Mouse (Mus musculus) right cerebral cortex, postnatal 25 days (tissue): Measurements from ENCODE around the gene Zfp454.

Experiments
- DNase-seq: peaks from one replicate; pipeline ENCODE4 v3.0.0; 2022

Zfp454 gene

DNA sequence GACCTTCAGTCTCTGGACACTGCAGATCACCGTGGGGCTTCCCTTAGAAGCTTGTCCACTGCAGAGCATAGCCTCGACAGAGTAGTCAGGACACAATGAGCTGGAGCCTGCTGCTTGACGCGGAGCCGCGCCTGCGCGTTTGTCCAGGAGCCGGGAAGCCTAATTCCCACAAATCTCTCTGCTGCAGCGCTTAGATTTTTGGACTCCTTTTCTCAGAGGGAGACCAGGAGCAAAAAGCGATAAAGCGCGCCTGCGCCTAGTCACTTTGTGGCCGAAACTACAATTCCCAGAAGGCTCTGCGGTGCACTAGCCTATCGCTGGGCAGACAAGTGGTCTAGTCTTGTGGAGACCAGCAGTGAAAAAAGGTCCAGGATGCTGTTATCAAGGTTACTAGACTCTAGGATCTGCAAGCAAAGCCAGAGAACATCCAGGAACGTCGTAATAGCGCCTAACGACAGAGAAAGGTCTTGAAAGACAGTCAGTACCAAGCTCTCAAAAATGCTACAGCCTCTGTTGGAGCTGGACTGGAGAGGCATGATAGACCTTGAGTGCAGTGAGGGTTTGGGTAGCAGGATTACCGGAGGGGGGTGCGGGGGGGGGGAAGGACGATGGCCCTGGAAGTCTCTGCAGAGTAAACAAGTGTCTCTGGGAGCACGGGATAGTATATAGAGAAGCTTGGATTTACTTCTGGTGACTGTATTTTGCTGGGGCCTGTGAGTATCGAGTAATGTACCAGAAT, at the start of gene Zfp454:
Gene Zfp454, minus strand, starts transcription at position 262 of the 739 bp plus-strand sequence.
- DNase-seq: peak; percentile 94

DNA sequence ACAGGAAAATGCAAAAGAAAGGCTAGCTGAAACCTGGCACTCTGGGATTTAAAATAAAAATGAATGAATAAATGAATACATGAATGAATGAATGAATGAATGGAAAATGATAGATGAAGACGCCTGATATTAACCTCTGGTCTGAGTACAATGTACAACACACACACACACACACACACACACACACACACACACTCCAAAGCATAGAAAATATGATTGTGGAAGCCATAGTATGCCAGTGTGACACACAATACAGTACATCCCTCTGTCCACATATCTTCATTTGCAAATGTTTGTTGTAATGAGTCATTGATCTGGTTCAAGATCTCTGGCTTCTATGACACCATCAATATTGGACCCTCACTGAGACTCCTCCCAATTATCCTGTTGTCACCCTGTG, 44.6 kb upstream of the Zfp454 start:
- no peak for DNase-seq

DNA sequence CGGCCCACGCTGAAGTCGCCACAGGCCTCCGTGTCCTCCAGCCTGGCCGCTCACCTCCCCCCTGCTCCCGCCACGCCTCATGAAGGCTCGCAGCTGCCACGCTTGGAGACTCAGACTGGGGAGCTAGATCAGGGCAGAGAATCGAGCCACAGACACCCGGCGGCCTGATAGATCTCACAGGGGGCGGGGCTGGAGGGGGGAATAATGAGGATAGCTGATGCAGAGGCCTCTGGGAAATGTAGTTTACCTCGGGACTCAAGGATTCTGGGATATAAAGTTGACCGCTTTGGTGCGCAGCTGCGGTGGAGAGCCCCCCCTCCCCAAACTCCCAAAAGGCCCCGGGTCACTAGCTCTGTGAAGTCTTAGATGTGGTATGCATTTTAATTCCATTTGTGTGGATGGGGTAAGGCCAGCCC, 44.0 kb upstream of the Zfp454 start, which contains the start of gene Zfp354b:
Gene Zfp354b, minus strand, starts transcription at position 183 of the 416 bp plus-strand sequence.
- peak; percentile 80 for DNase-seq

DNA sequence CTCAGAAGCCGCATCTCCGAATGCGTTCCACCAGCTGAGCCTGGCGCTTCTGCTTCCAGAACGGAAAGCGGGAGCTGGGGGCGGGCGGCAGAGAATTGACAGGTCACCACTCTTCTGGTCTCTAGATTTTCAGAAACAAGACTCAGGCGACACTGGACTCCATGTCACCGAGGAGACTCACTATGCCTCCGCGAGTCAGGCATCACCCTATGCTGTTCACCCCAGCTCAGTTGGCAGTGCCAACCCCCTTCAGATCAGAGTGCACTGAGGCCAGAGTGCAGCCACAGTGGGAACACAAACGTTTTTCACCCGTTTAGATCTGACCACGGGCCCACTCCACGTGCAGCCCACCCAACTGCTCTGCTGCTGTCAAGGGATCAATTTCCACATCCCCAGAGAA, 43.6 kb upstream of the Zfp454 start:
- peak; percentile 39 for DNase-seq

DNA sequence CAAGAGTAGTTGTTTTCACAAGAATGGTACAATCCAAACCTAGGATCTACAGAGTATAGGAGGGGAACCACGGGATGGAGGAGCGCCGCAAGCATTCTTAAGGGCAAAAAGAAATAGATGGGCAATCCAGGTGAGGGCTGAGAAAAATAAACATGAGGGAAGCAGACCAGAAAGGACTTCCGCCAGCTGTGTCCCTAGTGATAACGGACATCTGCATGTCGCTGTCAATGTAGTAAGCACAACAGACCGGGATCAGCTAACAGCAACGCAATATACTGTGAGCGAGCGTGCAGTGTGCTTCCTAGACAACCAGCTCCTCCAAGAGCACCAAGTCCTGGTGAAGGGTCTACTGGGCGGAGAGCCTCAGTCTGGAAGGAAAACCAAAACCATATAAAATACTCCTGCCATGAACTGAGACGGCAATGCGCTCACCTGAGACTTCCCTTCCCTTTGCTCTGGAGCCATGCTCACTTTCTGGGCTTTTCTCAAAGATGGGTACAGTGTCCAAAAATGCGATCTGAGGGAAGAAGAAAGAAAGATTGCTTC, 43.1 kb upstream of the Zfp454 start:
- DNase-seq: no peak

DNA sequence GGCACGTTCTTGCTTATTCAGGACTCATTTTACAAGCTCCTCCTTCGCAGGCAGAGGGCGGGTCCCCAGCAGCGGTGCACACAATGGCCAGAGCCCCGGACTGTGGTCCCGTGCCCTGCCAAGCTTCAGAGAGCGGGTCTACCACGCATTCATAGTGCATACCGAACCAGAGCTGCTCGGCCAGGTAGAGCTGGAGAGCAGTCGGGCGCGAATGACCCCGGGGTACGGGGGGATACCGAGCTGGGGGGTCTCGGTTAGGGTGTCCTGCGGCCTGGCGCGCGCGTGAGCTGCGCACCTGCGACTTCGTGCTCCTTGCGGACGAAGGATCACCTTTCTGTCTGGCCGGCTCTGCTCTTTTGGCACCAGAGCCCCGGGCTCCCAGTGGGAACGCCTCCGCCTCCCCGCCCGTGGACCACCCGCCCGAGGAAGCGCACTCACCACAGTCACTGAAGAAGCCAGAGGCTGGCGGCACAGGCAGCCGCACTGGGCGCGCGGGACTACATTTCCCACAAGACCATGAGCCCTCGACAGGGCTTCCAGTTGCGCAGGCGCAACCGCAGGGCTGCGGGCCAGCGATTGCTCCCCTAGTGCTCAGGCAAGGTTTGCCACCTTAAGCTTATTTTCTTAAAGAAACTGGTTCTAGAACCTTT, 28.3 kb upstream of the Zfp454 start, which contains the start of gene Zfp2:
Gene Zfp2, minus strand, starts transcription at position 495 of the 650 bp plus-strand sequence.
- DNase-seq: peak; percentile 92

DNA sequence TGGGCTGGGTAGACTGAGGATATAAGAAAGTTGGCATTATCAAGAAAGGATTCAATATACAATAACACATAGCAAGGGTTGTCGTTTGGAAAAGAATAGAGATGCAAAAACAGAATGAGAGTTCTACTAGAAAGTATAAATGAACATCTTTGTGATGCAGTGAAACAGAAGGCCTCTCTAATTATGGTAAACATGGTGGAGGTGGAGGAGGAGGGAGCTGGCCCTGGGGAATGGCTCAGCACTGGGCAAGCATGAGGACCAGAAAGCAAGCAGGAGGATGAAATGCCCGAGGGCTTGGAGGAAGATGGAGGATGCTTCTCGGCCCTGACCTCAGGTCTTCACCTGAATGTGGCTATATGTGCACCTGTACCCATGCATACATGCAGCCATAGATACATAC, 27.0 kb upstream of the Zfp454 start:
- DNase-seq: no peak

DNA sequence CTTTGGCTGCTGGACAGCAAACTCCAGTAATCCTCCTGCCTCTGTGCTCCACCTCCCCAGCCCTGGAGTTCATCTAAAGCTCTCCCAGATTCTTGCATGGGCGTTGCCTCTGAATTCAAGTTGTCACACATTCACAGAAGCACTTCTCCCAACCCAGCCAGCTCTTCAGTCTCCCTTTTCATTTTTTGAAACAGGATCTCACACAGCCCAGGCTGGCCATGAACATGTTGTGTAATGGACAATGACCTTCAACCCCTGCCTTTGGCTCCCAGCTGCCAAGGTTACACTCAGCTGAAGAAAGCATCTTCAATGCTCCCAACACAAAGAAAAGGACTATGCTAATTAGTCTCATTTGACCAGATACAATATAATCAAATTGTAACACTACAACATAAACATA, 25.9 kb upstream of the Zfp454 start:
- DNase-seq: no peak

DNA sequence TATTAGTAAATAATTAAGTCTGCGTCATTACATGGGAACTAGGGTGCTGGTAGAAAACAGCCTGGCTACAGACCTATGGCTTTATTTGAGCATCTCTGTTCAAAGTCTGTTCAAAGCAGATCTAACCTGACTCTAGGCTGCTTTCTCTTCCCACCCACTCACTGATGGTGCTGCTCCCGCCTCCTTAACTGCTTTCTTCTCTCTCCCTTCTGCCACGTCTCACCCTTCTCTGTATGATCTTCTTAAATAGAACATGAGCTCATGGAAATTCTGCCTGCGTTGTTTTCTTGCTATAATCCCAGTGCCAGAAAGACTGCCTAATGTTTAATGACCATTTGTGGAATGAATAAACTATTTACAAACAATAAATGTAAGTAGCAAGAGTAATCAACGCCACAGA, 20.7 kb upstream of the Zfp454 start:
- no peak for DNase-seq

DNA sequence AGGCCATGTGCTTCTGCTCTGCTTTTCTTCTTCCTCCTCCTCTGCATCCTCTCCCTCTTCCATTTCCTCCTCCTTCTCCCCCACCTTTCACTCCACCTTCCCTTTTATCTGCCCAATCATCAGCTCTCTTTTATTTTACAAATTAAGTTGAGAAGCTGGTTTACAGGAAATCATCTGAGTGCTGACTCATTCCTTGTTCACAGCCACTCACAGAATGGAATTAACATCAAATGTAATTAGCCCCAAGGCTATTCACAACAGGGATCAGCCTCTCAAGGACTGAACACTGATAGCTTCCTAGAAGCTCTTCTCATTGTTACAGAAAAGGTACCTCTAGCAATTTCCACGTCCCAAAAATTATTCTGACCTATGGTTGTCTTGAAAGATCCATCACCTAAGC, 9.9 kb upstream of the Zfp454 start:
- DNase-seq: no peak

DNA sequence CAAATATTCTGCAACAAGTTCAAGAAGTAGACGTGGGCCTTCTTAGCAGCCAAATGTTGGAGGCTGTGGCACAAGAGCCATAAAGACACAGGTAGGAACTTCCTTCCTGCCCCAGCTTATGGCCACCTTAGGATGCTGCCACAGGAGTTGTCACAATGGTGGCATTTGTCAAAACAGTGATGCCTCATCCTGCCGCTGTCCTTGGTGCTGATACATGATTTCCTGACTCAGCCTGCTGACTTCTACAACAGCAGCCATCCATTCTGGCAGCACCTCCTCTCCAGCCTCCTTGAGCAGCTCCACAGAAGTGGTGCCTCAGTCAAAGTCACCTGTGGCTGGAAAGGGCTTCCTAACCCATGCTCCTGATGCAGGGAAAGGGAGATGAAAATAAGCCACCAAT, 5.0 kb upstream of the Zfp454 start:
- DNase-seq: no peak

DNA sequence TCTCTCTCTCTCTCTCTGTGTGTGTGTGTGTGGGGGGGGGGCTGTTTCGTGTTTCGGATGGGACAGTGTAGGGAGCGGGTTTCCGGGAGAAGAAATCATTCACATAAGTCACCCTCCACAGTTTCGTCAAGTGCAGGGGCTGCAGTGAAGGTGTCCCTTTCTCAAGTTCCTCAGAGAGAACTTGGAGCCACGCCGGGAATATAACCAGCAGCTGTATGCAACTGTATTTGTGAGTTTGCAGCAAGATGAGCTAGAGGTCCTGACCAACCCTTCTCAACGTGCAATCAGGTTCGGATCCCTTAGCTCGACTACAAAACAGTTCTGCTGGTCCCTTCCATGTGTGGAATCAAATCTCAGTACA, 538 bp downstream of the Zfp454 start:
- no peak for DNase-seq

DNA sequence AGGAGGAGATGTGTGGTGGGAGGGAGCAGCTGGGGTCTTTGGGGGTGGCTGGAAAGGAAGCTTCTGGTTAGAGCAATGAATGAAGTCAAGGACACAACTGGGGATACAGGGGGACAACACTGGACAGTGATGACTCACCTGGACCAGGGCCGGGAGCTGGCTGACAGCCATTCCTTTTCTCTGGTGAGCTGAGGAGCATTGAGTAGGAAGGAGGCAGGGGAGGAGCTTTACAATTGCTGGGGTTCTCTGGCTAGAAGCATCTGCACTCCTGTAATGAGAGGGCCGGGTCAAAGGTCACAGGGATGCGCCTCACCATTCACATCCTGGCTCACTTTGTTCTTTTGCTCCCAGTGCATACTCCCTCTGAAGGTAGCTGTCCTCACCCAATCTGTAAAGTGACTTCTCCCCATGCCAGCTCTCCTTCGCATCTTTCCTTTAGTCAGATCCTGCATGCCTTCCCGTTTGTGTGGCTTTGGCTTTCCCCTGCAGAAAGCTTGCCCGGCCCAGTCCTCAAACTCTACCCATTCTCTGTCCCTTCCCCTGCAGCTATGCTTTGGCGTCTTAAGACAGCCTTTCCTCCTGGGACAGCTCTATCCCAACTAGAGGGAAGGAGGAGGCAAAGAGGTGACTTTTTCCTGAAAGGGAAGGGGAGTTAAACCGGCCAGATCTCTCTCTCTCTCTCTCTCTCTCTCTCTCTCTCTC, 1.1 kb downstream of the Zfp454 start:
- DNase-seq: no peak

DNA sequence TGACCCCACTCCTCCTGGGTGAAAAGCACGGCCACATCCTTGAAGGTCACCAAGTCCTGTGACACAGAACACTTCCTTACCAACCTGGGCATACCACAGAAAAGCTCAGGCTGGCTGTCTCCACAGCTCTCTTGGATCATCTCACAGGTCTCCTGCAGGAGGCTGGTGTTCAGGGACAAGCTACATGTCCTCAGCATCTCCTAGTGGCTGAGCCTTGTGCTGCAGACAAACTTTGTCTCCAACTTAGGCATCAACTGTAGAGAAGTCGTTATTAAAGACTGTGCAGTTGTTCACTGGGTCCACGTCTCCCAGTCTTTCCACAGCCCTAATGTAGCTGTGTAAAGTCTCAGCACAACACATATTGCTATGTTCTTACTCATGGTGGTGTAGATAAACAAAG, 3.7 kb downstream of the Zfp454 start:
- no peak for DNase-seq

DNA sequence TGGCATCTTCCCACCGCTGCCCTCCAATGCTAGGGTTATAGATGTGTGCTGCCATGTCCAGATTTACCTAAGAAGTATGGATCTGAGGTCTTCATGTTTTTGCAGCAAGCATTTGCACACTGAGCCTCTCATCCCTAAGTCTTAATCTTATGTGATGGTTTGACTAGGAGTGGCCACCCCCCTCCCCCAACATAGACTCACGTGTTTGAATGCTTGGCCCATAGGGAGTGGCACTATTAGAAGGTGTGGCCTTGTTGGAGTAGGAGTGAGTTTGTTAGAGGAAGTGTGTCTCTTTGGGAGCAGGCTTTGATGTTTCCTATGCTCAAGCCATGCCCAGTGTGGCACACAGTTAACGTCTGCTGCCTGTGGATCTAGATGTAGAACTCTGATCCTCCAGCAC, 8.8 kb downstream of the Zfp454 start:
- no peak for DNase-seq

DNA sequence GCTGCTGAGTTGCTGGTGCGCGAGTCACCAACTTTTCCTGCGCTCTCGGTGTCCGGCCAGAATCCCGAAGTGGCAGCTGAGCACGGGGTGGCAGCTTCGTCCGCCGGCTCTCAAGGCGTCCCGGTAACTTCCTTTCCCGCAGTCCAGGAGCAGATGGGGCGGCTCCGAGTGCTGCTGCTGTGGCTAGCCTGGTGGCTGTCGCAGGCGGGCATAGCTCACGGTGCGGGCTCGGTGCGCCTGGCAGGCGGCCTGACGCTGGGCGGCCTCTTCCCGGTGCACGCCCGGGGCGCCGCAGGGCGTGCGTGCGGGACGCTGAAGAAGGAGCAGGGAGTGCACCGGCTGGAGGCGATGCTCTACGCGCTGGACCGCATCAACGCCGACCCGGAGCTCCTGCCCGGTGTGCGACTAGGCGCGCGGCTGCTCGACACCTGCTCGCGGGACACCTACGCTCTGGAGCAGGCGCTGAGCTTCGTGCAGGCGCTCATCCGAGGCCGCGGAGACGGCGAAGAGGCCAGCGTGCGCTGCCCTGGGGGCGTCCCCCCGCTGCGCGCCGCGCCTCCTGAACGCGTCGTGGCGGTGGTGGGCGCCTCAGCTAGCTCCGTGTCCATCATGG, 36.4 kb downstream of the Zfp454 start:
- DNase-seq: peak; percentile 16

DNA sequence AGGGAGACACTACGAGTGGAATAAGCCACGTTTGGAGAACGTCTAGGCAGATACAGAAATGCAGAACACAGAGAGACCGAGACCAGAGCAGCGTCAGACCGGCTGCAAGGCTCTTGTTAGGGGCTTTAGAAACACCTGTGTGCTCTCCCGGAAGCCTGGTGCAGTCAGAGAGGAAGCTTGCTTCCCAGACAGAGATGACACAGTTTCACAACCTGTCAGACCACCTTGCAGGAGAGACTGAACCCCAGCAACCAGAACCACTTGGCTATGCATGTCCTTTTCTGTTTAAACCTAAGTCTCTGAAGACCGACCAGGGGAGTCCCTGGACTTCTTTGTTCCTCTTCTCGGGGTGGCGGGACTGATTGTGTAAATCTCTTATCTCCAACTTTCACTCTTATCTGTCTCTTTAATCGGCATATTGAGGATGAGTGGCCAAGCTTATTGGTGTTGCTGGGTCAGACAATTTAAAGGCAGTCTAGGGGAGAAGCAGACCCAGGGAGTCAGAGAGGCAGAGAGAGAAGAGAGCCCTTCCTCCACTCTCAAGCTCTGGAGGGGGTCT, 37.2 kb downstream of the Zfp454 start, which contains the start of gene Grm6:
Gene Grm6, plus strand, starts transcription at position 509 of the 559 bp plus-strand sequence.
- no peak for DNase-seq

DNA sequence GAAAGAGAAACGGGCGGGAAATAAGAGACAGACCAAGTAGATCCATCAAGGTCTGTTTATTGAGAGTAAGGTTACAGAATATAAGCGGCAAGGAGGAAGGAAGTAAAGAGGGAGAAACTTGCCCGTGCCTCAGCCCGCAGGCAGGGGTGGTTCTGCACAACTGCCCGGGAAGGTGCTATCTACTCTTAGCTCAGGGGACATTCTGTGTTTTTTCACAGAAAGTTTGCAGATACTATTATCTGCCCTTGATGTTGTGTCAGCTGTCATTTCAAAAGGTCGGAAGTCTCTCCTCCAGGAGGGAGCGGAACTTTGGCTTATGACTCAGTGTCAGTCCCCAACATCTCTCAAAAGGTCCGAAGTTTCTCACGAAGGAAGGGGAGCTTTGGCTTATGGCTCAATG, 38.1 kb downstream of the Zfp454 start:
- no peak for DNase-seq

DNA sequence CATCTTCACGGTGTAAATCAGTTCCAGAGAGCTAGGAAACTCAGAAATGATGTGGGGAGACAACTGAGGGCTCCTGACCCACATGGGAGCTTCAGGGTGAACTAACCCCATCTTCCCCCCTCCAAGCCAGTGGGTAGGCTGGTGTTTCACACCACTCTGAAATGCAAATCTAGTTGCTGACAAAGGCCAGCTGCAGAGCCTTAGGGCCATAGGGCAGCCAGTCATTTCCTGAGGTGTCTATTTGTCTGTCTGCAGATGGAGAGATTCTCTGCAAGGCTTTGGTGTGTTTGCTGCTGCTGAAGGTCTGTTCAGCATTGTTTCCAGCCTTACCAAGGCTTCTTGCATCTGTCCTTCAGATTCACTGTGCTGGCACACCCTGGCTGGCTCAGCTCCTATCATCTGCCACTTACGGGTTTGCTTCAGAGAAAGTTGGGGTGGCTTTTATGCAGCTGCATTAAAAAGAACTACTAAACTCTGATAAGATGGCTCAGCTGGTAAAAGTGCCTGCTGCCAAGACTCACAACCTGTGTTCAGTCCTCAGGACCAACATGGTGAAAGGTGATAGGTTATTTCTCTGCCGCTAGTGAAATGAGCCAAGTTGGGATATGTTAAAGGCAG, 38.8 kb downstream of the Zfp454 start:
- no peak for DNase-seq

DNA sequence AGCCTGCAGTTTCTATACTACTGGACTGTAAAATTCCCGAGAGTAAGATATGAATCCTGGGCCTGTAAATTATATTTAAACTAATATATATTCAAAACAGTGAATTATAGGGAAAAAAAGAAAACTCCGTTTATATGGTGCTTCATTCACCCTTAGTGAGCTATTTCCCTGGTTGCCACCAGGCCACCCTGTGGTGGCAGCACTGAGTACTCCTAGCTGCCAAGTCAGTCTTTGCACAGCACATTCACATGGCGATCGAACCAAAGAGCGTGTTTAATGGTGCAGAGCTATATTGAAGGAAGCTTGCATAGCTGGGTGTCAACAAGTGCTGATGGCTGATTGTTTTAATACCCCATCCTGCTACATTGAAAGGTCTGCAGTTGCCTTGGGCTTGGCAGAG, 40.4 kb downstream of the Zfp454 start:
- DNase-seq: no peak

DNA sequence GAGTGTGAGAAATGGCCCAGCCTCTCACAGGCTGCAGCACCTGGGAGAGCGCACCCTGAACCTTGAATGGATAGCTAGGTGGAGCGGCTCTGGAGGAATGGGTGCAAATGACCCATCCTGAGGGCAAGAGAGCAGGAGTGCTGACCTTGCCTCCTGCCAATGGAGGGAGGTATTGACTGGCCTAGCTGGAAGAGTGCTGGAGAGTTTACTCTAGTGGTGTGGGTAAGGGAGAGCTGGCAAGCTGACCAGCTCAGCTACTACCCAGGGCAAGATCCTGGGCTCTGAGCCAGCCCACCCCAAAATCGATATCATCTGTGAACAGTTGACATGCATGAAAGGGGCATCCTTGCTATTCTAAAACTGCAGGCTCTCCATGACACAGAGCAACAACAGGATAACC, 41.5 kb downstream of the Zfp454 start:
- DNase-seq: no peak

DNA sequence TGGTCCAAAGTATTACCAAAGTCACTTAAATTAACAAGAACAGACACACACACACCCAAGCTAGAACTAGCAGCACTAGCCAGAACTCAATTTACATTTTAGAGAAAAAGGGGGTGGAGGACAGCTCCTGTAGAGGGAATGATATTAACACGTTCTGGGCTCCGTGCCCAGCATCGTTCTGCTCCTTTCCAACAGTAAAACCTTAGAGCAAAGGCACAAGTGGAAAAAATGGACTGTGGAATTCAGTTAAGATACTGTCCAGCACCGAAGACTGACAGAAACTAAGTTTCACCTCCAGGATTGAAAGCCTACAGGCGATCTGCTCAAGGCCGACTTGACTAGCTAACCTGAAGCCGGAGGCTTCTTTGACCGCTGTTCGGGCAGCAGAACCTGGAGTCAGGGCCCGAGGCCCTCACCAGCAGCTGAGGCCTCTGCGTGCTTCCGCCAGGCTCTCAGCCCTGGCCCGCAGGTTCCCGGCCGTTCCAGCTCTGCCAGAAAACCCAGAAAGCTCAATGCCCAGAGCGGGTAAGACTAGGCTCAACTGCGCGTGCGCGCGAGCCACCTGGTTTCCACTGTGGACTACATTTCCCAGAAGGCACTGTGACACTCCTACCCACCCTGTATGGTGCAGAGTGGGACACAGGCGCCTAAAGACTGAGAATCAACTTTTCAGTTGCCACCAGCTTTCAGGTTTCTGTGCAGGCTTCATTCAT, 46.3 kb downstream of the Zfp454 start, which contains the start of gene Zfp879:
Gene Zfp879, minus strand, starts transcription at position 530 of the 713 bp plus-strand sequence.
- DNase-seq: peak; percentile 92
